Mouse (Mus musculus): ENCODE results near the gene Dpm3.
A peak's percentile ranks its signal among the peaks of the same experiment; 100 is the strongest.

The Dpm3 gene

DNA sequence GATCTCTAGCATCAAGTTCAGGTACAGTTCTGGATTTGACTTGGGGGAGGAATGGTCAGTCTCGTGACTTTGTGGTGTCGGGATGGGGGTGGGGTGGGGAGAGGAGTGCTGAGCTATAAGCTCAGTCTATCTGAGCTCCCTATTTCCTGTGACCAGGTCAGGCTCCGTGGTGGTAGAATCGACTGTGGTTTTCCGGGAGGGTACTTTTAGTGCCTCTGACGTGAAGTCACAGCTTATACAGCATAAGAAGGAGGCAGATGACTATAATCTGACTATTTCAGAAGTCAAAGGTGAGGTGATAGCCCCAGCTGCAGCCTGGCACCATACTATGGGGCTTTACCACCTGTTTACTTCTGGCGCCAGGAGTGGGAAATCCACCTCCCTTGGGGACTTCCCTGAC lies 27.8 kb upstream of the Dpm3 start:
- DNase-seq (ENCODE audit: extremely low read depth, low read depth) = no peak

DNA sequence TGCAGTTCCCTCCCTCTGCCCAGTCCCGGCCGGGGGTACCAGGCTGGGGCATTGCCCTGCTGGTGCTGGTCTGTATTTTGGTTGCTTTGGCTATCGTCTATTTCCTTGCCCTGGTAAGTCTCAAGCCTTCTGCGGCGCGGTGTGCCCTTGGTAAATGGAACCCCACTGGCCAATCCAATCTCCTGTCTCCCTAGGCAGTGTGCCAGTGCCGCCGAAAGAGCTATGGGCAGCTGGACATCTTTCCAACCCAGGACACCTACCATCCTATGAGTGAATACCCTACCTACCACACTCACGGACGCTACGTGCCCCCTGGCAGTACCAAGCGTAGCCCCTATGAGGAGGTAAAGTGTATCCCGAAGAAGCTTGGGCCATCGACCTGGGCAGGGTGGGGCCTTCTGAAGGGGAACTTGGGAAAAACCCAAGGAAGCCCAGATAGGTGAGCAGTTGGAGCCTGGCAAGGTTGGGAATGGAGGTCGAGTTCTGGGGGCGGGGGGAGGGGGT lies 27.3 kb upstream of the Dpm3 start:
- DNase-seq (ENCODE audit: extremely low read depth, low read depth) = no peak

DNA sequence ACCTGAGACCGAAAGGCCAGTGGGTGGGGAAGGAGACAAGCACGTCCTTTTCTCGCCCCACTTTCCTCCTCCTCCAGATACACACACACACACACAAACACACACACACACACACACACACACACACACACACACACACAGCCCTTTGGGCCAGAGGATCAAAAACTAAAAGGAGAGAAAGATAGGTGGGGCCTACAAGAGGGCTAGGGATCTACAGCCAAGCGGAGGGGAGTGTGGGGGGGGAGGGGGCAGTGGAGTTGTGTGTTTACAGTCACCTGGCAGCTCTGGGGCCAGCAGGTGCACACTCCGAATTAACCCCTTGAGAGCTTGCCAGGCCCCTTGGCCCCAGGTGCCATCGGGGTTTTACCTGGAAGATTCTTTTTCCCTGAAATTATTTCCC lies 26.5 kb upstream of the Dpm3 start:
- DNase-seq (ENCODE audit: extremely low read depth, low read depth) = no peak

DNA sequence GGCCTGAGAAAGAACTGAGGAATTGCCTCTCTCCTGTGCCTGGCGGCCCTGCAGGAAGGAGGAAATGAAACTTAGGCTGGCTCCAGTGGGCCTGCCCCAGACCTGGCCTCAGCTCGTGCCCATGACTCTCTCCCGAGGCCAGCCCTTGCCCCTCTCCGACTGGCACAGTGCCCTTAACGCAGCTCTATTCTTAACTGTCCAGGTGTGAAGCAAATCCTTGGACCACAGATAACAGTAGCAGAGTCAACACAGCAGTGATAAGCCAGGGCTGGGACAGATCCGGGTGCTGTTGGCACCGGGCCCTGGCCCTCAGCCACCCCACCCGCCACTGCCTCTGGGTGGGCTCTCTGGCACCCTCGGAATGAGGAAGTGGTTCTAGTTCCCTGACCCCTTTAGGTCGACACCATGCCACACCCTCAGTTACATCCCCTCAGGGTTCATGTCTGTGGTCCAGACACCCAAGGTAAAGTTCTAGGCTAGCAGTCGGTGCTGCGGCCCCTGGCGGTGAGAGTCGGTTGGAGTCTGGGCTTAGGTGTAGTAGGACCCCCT lies 25.5 kb upstream of the Dpm3 start:
- DNase-seq (ENCODE audit: extremely low read depth, low read depth) = no peak

DNA sequence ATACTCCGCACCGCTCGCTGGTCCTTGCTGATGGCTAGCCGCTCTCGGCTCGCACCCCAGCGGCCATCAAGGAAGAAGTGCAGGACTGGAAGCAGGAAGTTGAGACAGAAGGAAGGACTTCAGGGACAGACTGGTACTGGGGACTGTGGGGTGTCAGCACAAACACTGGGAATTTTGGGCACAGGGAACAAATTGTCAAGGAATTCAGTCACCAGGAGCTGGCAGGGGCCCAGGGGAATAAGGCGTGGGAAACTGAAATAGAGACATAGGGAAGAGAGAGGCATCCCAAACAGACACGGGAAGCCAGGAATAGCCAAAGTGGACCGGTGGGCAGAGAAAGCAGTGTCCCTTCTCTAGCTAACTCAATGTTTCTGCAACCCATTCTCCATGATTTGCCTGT lies 22.6 kb upstream of the Dpm3 start:
- DNase-seq (ENCODE audit: extremely low read depth, low read depth) = no peak

DNA sequence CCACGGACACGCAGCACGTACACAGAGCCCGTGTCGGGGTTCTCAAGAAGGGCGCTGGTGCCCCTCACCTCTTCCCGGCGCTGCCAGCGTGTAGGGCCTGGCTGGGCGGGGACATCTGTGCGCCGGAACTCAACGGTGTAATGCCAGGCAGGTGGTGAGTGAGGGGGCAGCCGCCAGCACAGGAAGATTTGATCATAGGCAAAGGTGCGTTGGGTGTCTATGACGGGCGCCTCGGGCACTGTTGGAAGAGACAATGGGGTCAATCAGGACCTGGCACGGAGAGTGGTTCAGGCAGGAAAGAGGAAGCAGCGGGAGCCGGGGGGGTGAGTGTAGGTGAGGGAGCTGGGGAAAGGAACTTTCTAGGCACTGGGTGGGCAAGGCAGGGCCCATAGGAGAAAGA lies 21.5 kb upstream of the Dpm3 start:
- DNase-seq (ENCODE audit: extremely low read depth, low read depth) = no peak

DNA sequence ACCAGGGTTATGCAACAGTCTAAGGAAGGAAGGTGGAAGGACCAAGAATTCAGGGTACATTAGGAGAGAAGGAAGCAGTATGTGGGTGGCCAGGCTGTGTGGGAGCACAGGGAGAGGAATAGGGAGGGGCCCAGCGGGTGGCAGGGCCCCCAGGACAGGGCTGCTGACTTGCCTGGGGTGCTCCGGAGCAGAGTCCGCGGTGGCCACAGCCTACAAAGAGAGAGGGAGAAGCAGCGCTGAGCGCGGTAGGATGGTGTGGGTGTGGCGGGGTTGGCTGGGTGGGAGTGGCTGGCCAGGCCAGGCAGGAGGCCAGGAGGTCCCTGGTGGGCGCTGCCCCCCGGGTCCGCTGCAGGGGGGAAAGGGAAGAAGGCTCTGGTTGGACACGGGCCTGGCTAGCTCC lies 20.7 kb upstream of the Dpm3 start:
- no peak for DNase-seq (ENCODE audit: extremely low read depth, low read depth)

DNA sequence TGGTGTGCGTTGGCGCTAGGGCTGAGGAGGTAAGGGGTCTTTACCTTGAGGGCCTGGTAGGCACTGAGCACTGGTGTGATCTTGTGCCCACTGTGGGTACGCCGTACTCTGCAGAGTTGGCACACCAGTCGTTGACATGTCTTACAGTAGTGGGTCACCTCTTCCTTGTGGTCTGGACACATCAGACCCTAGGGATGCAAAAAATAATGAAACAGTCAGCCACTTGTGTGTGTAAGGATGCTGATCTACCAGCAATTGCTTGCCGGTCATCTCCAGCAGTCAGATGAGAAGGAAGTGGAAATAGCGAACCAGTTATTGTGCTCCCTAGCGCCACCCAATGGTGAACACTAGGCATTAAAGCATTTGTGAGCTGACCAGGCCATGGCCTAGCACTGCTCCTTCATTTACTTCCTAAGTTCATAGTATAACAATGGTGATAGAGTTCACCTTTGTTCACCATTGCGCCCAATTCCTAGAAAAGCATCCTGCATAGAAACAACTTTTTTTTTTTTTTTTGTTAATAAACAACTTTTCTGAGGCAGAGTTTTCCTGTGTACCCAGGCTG lies 16.7 kb upstream of the Dpm3 start:
- peak; percentile 75 for DNase-seq (ENCODE audit: extremely low read depth, low read depth)

DNA sequence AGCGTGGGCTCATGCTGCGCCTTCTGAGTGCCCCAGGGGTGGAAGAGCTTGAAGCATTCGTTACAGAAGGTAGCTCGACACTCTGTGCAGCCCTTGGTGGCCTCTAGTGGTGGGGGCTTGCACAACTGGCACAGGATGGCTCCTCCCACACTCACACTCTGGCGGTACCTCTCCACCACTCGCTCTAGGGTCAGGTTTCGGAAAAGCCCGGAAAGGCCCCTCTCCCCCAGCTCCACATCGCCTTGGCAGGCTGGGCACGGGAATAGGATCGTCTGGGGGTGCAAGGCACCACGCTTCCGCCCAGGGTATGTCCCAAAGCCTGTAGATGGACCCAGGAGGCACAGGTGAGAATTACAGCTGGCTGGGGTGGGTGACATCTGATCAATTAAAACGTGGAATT lies 15.5 kb upstream of the Dpm3 start:
- DNase-seq (ENCODE audit: extremely low read depth, low read depth) = no peak

DNA sequence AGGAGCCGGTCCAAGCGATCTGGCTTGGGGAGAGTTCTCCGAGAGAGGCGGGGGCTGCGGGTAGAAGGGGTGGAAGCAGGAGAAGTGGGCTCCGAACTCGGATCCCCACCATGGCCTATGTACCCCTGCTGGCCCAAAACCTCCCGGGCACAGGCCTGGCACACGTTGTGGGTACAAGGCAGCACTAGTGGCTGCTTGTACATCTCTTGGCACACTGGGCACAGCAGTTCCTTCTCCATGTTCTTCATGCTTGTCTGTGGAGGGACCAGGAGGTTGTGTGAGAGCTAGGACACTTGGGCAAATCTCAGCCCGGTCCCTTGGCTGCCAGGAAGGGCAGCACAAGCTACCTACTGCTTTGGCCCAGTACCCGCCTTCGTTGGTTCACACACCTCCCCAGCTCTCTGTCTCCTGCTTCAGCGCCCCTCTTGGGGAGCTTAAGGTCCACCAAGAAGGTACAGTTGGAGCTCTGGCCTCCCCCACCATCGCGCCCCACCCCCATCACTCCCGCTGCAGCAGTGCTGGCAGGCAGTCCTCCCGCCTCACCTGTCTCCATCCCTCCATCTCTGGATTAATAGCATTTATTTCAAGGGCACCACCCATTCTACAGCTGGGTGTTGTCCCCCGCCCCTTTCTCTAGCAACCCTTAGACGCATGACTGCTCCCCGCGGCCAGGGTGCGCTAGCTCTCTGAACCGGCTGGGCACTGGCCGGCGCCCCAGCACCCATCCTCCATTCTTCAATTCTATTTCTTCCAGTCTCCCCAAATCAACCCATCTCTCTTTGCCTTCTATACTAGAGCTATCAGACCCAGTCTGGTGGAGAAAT lies 14.8 kb upstream of the Dpm3 start:
- DNase-seq (ENCODE audit: extremely low read depth, low read depth) = no peak

DNA sequence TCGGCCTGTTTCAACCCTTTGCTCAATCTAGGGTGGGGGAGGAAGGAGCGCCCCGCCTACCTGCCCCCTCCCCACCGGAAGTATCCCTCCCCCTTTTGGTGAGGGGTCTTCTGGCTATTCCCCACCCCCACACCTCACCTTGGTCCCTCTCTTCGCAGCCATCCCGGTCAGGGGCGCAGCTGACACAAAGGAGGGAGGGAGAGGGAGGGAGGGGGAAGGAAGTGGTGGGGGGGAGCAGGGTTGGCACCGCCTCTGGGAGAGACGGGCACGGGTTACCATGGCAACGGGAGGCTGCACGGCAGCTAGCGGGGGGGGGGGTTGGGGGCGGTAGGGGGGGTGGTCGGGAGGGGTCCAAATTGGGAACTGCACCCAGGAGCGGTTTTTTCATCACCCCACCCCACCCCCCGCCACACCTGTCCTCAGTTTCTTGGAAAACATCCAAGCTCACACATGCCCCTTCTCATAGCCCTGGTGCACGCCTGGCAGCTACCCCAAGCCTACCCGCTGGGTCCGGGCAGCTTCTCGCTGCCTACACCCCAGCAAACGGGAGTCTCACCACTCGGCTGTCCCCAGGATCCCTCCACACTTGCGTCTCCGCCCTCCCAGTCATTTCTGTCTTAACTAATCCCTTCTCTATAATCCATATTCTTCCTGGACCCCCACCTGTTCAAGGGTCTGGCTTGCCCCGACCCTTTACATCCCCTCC lies 14.0 kb upstream of the Dpm3 start:
- no peak for DNase-seq (ENCODE audit: extremely low read depth, low read depth)

DNA sequence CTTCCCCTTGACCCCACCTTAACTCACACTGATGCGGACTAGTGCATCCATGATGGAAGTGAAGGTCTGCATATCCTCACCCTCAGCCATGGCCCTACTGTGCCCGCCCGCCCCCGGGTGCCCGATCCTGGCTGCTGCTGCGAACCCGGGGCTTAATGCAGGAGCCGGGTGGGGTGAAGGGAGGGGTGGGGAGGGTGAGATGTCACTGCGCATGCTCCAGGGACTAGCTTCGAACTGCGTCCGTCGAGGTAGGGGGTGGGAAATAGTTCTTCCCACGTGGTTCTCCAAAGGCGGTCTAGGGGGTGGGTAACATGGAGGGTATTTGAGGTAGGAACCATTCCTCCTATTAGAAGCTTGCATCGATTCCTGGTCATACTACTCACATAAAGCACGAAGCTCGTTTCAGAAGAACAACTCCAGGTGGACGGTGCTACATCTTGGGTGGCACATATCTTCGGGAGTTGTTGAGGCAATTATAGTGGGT lies 13.4 kb upstream of the Dpm3 start, which contains the start of gene Krtcap2:
Krtcap2 (plus strand) TSS at position 279 of the 484 bp plus-strand sequence.
- peak; percentile 81 for DNase-seq (ENCODE audit: extremely low read depth, low read depth)

DNA sequence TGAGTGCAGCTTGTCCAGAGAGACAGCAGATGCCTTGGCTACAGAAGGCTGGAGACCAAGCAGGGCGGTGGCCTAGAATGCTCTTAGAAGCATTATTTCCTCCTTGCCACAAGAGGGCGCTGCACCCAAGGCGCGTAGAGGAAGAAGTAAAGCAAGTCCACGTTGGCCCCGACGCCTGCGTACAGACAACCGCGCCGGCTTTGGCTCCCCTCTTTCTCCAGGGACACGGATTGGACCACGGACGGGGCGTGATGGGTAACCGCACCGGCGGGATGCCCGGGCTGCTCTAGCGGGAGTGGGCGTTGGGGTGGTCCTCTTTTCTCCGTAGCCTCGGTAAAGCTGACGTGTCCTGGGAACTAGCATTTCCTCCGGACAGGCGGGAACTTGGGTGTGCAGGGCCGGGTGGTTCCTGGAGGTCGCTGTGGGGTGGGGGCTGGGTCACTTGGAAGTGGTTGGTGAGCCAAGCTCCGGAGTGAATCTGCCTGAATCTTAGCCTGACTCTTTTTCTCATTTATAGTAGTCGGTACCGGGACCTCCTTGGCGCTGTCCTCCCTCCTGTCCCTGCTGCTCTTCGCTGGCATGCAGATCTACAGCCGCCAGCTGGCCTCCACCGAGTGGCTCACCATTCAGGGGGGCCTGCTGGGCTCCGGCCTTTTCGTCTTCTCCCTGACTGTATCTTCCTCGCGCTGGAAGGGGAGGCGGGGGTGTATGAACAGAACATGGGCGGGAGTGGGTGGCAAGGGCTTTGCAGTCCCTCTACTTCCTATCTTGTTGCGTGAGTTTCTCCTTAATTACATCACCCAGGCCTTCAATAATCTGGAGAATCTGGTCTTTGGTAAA lies 12.7 kb upstream of the Dpm3 start, which contains the start of gene Trim46:
Trim46 (minus strand) TSS at position 49 of the 840 bp plus-strand sequence.
- peak; percentile 93 for DNase-seq (ENCODE audit: extremely low read depth, low read depth)

DNA sequence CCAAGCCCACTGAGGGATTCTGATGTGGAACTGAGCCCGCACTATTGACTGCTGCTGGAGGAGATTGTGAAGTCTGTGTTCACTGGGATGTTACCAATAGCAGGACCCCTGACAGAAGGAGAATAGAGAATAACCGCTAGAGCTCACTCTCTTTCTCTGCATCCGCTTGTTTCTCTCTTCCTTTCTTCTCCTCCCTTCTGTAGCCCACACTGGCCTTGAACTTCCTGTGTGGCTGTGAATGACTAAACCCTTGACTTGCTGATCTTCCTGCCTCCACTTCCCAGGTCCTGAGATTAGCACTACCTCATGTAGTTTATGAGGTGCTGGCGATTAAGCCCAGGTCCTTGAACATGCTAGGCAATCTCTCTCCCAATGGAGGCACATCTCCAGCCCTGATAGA lies 11.7 kb upstream of the Dpm3 start:
- no peak for DNase-seq (ENCODE audit: extremely low read depth, low read depth)

DNA sequence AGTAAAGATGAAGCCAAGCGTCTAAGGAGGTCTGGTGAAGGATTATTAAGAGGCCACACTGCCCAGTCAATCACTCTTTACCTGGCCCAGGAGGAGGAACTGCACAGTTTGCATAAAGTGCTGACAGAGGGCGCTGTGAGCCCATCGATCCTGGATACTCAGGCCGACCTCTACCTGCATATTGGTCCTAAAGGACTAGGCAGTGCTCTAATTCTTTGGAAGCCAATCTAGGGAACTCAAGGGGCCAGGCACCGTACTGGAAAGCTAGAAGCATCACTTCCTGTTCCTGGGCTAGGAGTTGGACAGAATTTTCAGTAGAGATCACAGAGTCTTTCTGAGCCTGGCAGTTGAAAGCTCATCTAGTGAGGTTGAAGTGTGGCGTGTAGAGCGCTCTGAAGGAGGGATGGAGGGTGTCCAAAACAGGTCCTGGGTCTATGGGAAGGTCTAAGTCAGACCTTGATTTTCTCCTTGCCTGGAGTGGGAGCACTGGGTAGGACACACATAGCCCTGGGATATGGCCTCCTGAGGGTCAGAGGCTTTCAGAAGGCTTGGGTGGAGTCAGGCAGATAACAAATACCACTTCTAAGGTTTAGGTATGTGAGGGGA lies 8.6 kb upstream of the Dpm3 start:
- peak; percentile 48 for DNase-seq (ENCODE audit: extremely low read depth, low read depth)

DNA sequence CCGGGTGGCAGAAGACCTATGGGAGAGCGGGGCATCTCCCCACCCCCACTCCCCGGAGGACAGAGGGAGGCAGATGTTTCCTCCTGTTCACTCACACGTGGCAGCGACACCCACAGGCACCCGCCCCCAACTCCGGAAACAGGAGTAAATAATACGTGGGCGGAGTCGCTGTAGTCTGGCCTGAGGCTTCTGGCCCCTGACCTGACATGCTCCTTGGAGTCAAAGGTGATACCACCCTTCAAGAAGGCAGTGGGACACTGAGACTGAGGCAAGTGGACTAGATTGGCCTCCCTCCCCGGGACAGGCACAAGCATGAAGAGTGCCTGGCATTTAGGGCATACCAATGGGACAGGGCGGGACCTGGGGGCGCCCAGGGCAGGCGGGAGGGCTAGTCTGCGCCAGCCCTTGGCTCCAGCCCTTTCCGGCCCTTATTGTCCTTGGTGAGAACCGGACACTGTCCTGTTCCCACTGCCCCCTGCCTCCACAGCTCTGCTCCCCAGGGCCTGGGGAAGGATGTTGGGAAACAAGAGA lies 7.7 kb upstream of the Dpm3 start:
- DNase-seq (ENCODE audit: extremely low read depth, low read depth) = no peak

DNA sequence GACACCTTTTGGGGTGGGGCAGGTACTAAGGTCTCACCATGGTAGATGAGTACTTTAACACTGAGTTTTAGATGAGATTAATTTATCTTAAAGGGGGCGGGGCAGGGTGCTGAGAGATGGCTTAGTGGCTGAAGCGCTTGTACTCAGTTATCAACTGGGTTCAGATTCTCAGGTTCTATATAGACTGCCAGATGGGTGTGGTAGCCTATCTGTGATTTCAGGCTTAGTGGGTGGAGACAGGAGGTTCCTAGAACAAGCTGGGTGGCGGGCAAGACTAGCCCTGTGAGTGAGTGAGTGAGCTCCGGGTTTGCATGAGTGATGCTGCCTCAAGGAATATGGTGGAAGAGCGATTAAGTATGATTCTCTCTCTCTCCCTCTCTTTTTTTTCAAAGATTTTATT lies 4.2 kb upstream of the Dpm3 start:
- DNase-seq (ENCODE audit: extremely low read depth, low read depth) = no peak

DNA sequence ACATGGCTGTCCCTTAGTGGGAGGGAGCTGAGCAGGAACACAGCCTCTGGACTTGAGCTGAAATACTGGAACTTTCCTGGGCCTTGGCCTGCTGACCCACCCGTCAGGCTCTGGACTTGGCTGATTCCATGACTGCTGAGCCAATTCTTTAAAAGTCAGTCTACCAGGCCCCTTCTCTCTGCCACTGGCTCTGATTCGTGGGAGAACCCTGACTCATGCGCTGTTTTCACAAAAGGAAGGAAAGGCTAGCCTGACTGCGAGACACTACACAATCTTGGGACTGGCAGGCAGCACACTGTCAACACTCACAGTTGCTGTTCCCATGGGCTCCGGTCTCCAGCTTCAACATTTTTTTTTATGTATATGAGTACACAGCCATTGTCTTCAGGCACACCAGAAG lies 3.0 kb upstream of the Dpm3 start:
- no peak for DNase-seq (ENCODE audit: extremely low read depth, low read depth)

DNA sequence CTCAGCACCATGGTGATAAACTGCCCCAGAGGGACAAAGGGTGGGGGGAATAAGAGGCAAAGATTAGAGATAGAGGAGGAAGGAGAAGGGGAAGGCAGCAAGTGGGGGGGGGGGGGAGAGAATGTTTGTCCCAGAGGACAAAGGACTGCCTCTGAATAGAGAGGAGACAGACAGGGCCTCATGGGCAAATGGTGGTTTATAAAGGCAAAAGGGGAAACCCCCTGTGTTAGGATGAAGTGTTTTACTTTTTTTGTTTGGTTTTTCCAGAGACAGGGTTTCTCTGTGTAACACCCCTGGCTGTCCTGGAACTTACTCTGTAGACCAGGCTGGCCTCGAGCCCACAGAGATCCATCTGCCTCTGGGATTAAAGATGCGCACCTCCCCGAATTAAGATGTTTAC lies 1.1 kb downstream of the Dpm3 start:
- no peak for DNase-seq (ENCODE audit: extremely low read depth, low read depth)

DNA sequence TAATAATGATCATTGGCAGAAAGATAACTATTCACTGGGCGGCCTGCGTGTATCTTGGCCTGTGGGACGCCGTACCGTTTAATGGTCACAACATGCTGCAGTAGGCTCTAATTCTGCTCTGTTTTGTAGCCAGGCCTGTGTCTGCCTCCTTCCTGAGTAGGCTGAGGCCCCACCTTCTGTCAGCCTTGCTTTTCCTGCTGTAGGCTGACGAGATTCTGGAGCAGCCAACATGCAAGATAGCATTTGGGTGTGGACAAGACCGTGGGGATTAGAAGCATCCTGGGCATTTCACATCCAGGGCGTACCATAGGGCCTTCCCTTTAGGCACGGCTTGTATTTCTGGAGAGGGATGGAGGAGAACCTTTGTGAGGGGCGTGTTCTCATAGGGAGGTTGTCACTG lies 3.3 kb downstream of the Dpm3 start:
- no peak for DNase-seq (ENCODE audit: extremely low read depth, low read depth)
